In the genomic region with DNA sequence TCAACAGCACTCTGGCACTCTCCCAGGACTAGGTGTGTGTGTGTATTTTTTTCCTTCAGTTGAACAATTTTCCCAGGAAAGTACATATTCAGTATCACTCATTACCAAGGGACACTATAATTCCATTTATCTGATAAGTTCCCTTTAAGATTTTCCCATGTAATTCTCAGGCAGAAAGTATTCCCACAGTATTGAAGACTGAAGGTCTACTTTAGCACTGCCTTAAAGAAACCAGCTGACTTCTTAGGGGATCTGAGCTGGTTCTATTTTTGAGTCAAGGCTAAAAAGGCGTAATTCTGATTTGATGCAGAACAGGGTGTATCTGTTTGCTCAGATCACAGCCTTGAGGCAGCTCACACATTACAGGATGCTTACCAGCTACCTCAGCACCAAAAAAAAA, we compare ENCODE assay signal across 10 mouse cellular contexts. TPM values are rescaled to one million over a fixed set of nuclear protein-coding genes. Genes with fewer than 3 reads are reported as not detected.
DNase-seq lines count a peak whose midpoint lies in the region; ATAC-seq and TF ChIP-seq lines count a peak whose summit lies in the region.
"Had no signal": no experiment of that assay in that cellular context is flagged by ENCODE, and none has a peak within 500 bp of the region (broad histone marks: within the 10 kb centered on the region; RNA-seq: fewer than 3 reads in every experiment).

No protein-coding gene starts in this region.

- peak overlapping the region; percentile 43 for H3K4me3 ChIP-seq in heart, embryonic 12.5 days
- H3K4me3 ChIP-seq in G1E (ENCODE audit: low read depth, low read length), result peak overlapping the region; percentile 44; the same call in 1 of the 2 replicates
- H3K4me3 ChIP-seq in forebrain, embryonic 15.5 days, result peak overlapping the region; percentile 29
- peak overlapping the region in 1 of 2 experiments; percentile 30; a peak in 1 of 4 replicates for H3K4me3 ChIP-seq in liver, embryonic 14.5 days (ENCODE audit: insufficient read depth in 1 of 2, low read depth in 2 of 2, low read length in 2 of 2)

- H3K27ac ChIP-seq in heart, embryonic 12.5 days (ENCODE audit: poor library complexity, severe bottlenecking), result no peak overlapping the region
- H3K27ac ChIP-seq in forebrain, embryonic 15.5 days (replicated peaks), result no peak overlapping the region
- no peak overlapping the region for H3K27ac ChIP-seq in liver, embryonic 14.5 days

- no peak for TF ChIP-seq CTCF in G1E (IDR thresholded peaks at IDR 0.05; ENCODE audit: low read depth, low read length)
- no peak for TF ChIP-seq CTCF in liver, embryonic 14.5 days (IDR thresholded peaks at IDR 0.05; ENCODE audit: low read depth)

- H3K4me2 ChIP-seq in heart, embryonic 12.5 days, result peak overlapping the region; percentile 67
- H3K4me2 ChIP-seq in forebrain, embryonic 15.5 days (replicated peaks), result peak overlapping the region; percentile 47
- H3K4me2 ChIP-seq in liver, embryonic 14.5 days (ENCODE audit: low read depth), result peak overlapping the region; percentile 56

- 22% methylated on average over 1 of the region's 1 CpGs for WGBS in heart, embryonic 12.5 days
- 60% methylated on average over 1 of the region's 1 CpGs for WGBS in forebrain, embryonic 15.5 days
- WGBS in liver, embryonic 14.5 days (ENCODE audit: insufficient replicate concordance), result 52% methylated on average over 1 of the region's 1 CpGs

- TF ChIP-seq EP300 in liver, embryonic 14.5 days (IDR thresholded peaks at IDR 0.05; ENCODE audit: low read depth), result no peak

- peaks cover 37% of the 10 kb centered on the region for H3K36me3 ChIP-seq in heart, embryonic 12.5 days
- H3K36me3 ChIP-seq in G1E (replicated peaks), result peaks cover 43% of the 10 kb centered on the region
- peaks cover 33% of the 10 kb centered on the region for H3K36me3 ChIP-seq in forebrain, embryonic 15.5 days
- H3K36me3 ChIP-seq in liver, embryonic 14.5 days (replicated peaks; ENCODE audit: control insufficient read depth, insufficient read depth, low read depth), result peaks cover 12% of the 10 kb centered on the region

- no peaks in the 10 kb centered on the region for H3K9me3 ChIP-seq in heart, embryonic 12.5 days (replicated peaks)
- H3K9me3 ChIP-seq in G1E (replicated peaks), result no peaks in the 10 kb centered on the region
- no peaks in the 10 kb centered on the region for H3K9me3 ChIP-seq in forebrain, embryonic 15.5 days
- H3K9me3 ChIP-seq in liver, embryonic 14.5 days (ENCODE audit: control insufficient read depth, low read length), result no peaks in the 10 kb centered on the region

- H3K27me3 ChIP-seq in heart, embryonic 12.5 days (replicated peaks), result no peaks in the 10 kb centered on the region
- H3K27me3 ChIP-seq in G1E (ENCODE audit: insufficient read depth, low read length), result no peaks in the 10 kb centered on the region
- H3K27me3 ChIP-seq in forebrain, embryonic 15.5 days, result no peaks in the 10 kb centered on the region
- no peaks in the 10 kb centered on the region for H3K27me3 ChIP-seq in liver, embryonic 14.5 days (ENCODE audit: control insufficient read depth, insufficient read depth, low read length)

- intact Hi-C loops in heart, postnatal 10 days (cut with DNase I), result no loop called here

- H3K4me1 ChIP-seq in heart, embryonic 12.5 days (replicated peaks), result peaks cover 20% of the 10 kb centered on the region
- peaks cover 30% of the 10 kb centered on the region for H3K4me1 ChIP-seq in G1E (ENCODE audit: insufficient read depth, low read depth, low read length)
- peaks cover 41% of the 10 kb centered on the region for H3K4me1 ChIP-seq in forebrain, embryonic 15.5 days
- H3K4me1 ChIP-seq in liver, embryonic 14.5 days (replicated peaks; ENCODE audit: control insufficient read depth in 2 of 2, insufficient read depth in 2 of 2, low read length in 1 of 2), result peaks cover 13 to 15% of the 10 kb centered on the region in 2 experiments

- no peak overlapping the region; the same call in 1 of the 2 replicates for H3K9ac ChIP-seq in heart, embryonic 12.5 days
- H3K9ac ChIP-seq in forebrain, embryonic 15.5 days (replicated peaks), result 0 out of 2 replicates have a peak overlapping the region, but pooled peaks have one; percentile 3
- no peak overlapping the region for H3K9ac ChIP-seq in liver, embryonic 14.5 days (replicated peaks)

- no peak for DNase-seq in heart, postnatal 10 days
- no peak for DNase-seq in G1E (ENCODE audit: low spot score)
- DNase-seq in liver, embryonic 14.5 days (ENCODE audit: low read depth in 3 of 3, low spot score in 3 of 3), result no peak
- no peak for DNase-seq in embryo, embryonic 10 days (ENCODE audit: low spot score)
- DNase-seq in layer of hippocampus, adult 11-12 months (ENCODE audit: low spot score), result no peak

- ATAC-seq in heart, embryonic 12.5 days (ENCODE audit: insufficient number of reproducible peaks, low FRiP score), result no peak
- ATAC-seq in G1E (ENCODE audit: extremely low read depth, insufficient number of reproducible peaks, low FRiP score, poor library complexity, severe bottlenecking), result no peak
- ATAC-seq in forebrain, embryonic 15.5 days (replicated peaks), result no peak
- ATAC-seq in liver, embryonic 14.5 days (ENCODE audit: insufficient read depth), result no peak
- no peak for ATAC-seq in megakaryocyte-erythroid progenitor cell, adult 5-6 weeks (replicated peaks; ENCODE audit: low FRiP score, low TSS enrichment, poor library complexity, severe bottlenecking)
- ATAC-seq: CD4-positive, CD25-positive, alpha-beta regulatory T cell, adult 4 months had no signal

RNA-seq across cellular contexts. Expression of gene Gm26566, which starts 2.9 kb away (rescaled TPM):
- polyA plus RNA-seq in heart, embryonic 12.5 days (2016; fragmentation: Nextera tagmentation; extraction: Ambion mirVana), result 0.83 and 1.1 TPM in 2 replicates
- total RNA-seq in heart, postnatal 10 days (2021), result under 1 TPM; 0.50 TPM
- total RNA-seq in G1E (2014; fragmentation: Nextera tagmentation) (not detected in 2 replicates), G1E (2017) (0.33 and 0.46 TPM in 2 replicates)
- polyA plus RNA-seq in G1E (2012), result 0.08 and 0.22 TPM in 2 replicates
- polyA plus RNA-seq in forebrain, embryonic 15.5 days (2015; fragmentation: Nextera tagmentation; extraction: Ambion mirVana), result 1.6 and 2.3 TPM in 2 replicates
- polyA plus RNA-seq in liver, embryonic 14.5 days (2012; rRNA removed), result 0.08 and 0.13 TPM in 2 replicates
- polyA plus RNA-seq in liver, embryonic 14.5 days (2014; fragmentation: Nextera tagmentation; extraction: Ambion mirVana), result 0.24 and 0.43 TPM in 2 replicates
- not detected in 2 replicates for total RNA-seq in megakaryocyte-erythroid progenitor cell, adult 5-6 weeks (2014; fragmentation: Nextera tagmentation)
- 1.1 and 1.5 TPM in 2 replicates for total RNA-seq in megakaryocyte-erythroid progenitor cell, adult 5-6 weeks (2017)
- polyA plus RNA-seq: CD4-positive, CD25-positive, alpha-beta regulatory T cell, adult 4 months had no signal

RNA-seq across cellular contexts. Expression of gene Klhl9, which starts 3.5 kb away (rescaled TPM):
- polyA plus RNA-seq in heart, embryonic 12.5 days (2016; fragmentation: Nextera tagmentation; extraction: Ambion mirVana), result 108 and 112 TPM in 2 replicates
- 10 to 100 TPM; 82.6 to 87.1 TPM for total RNA-seq in heart, postnatal 10 days (2021)
- total RNA-seq in G1E (2014; fragmentation: Nextera tagmentation) (63.5 and 64.7 TPM in 2 replicates), G1E (2017) (95.4 and 115 TPM in 2 replicates)
- 5.6 and 6.3 TPM in 2 replicates for polyA plus RNA-seq in G1E (2012)
- polyA plus RNA-seq in forebrain, embryonic 15.5 days (2015; fragmentation: Nextera tagmentation; extraction: Ambion mirVana), result 117 and 128 TPM in 2 replicates
- 6.4 and 9.1 TPM in 2 replicates for polyA plus RNA-seq in liver, embryonic 14.5 days (2012; rRNA removed)
- polyA plus RNA-seq in liver, embryonic 14.5 days (2014; fragmentation: Nextera tagmentation; extraction: Ambion mirVana), result 26.5 and 28.1 TPM in 2 replicates
- 37.1 and 50.0 TPM in 2 replicates for total RNA-seq in megakaryocyte-erythroid progenitor cell, adult 5-6 weeks (2014; fragmentation: Nextera tagmentation)
- total RNA-seq in megakaryocyte-erythroid progenitor cell, adult 5-6 weeks (2017), result 67.3 and 88.5 TPM in 2 replicates

RNA-seq across cellular contexts. Expression of gene Ifnab, which starts 27.6 kb away (rescaled TPM):
- not detected in 2 replicates for polyA plus RNA-seq in heart, embryonic 12.5 days (2016; fragmentation: Nextera tagmentation; extraction: Ambion mirVana)
- total RNA-seq in heart, postnatal 10 days (2021), result not detected
- total RNA-seq in G1E (2014; fragmentation: Nextera tagmentation) (not detected in 2 replicates), G1E (2017) (not detected in 2 replicates)
- polyA plus RNA-seq in G1E (2012), result not detected in 2 replicates
- polyA plus RNA-seq in forebrain, embryonic 15.5 days (2015; fragmentation: Nextera tagmentation; extraction: Ambion mirVana), result not detected in 2 replicates
- not detected in 2 replicates for polyA plus RNA-seq in liver, embryonic 14.5 days (2012; rRNA removed)
- polyA plus RNA-seq in liver, embryonic 14.5 days (2014; fragmentation: Nextera tagmentation; extraction: Ambion mirVana), result not detected in 2 replicates
- total RNA-seq in megakaryocyte-erythroid progenitor cell, adult 5-6 weeks (2014; fragmentation: Nextera tagmentation), result not detected in 2 replicates
- total RNA-seq in megakaryocyte-erythroid progenitor cell, adult 5-6 weeks (2017), result not detected in 2 replicates
- polyA plus RNA-seq: CD4-positive, CD25-positive, alpha-beta regulatory T cell, adult 4 months; large intestine, adult 2 months had no signal

RNA-seq across cellular contexts. Expression of gene Ifna2, which starts 35.0 kb away (rescaled TPM):
- polyA plus RNA-seq in heart, embryonic 12.5 days (2016; fragmentation: Nextera tagmentation; extraction: Ambion mirVana), result not detected in 2 replicates
- total RNA-seq in heart, postnatal 10 days (2021), result not detected
- total RNA-seq in G1E (2014; fragmentation: Nextera tagmentation) (not detected in 2 replicates), G1E (2017) (not detected in 2 replicates)
- not detected in 2 replicates for polyA plus RNA-seq in G1E (2012)
- polyA plus RNA-seq in forebrain, embryonic 15.5 days (2015; fragmentation: Nextera tagmentation; extraction: Ambion mirVana), result not detected in 2 replicates
- polyA plus RNA-seq in liver, embryonic 14.5 days (2012; rRNA removed), result not detected in 2 replicates
- polyA plus RNA-seq in liver, embryonic 14.5 days (2014; fragmentation: Nextera tagmentation; extraction: Ambion mirVana), result not detected in 2 replicates
- not detected in 2 replicates for total RNA-seq in megakaryocyte-erythroid progenitor cell, adult 5-6 weeks (2014; fragmentation: Nextera tagmentation)
- total RNA-seq in megakaryocyte-erythroid progenitor cell, adult 5-6 weeks (2017), result not detected in 2 replicates
- polyA plus RNA-seq: CD4-positive, CD25-positive, alpha-beta regulatory T cell, adult 4 months; large intestine, adult 2 months had no signal

RNA-seq across cellular contexts. Expression of gene Gm13271, which starts 36.0 kb away (rescaled TPM):
- not detected in 2 replicates for polyA plus RNA-seq in heart, embryonic 12.5 days (2016; fragmentation: Nextera tagmentation; extraction: Ambion mirVana)
- total RNA-seq in heart, postnatal 10 days (2021), result not detected
- total RNA-seq in G1E (2014; fragmentation: Nextera tagmentation), result not detected in 2 replicates
- not detected in 2 replicates for total RNA-seq in G1E (2017)
- not detected in 2 replicates for polyA plus RNA-seq in G1E (2012)
- not detected in 2 replicates for polyA plus RNA-seq in forebrain, embryonic 15.5 days (2015; fragmentation: Nextera tagmentation; extraction: Ambion mirVana)
- polyA plus RNA-seq in liver, embryonic 14.5 days (2012; rRNA removed), result not detected in 2 replicates
- not detected in 2 replicates for polyA plus RNA-seq in liver, embryonic 14.5 days (2014; fragmentation: Nextera tagmentation; extraction: Ambion mirVana)
- total RNA-seq in megakaryocyte-erythroid progenitor cell, adult 5-6 weeks (2014; fragmentation: Nextera tagmentation), result not detected in 2 replicates
- total RNA-seq in megakaryocyte-erythroid progenitor cell, adult 5-6 weeks (2017), result not detected in 2 replicates
- polyA plus RNA-seq: CD4-positive, CD25-positive, alpha-beta regulatory T cell, adult 4 months; large intestine, adult 2 months had no signal
